Mouse (Mus musculus) liver, embryonic 12.5 days (tissue): ENCODE measurements around the gene Nrxn3. TPM values are rescaled to one million over a fixed set of nuclear protein-coding genes. Genes with fewer than 3 reads are reported as not detected.

Source experiments
- ATAC-seq: fragments of 200-750 bp; cut with Nextera tagmentation; 2 replicates; pipeline ENCODE4 v1.8.0; 2017; ENCODE audit warnings: moderate number of reproducible peaks, mild to moderate bottlenecking, moderate library complexity
- H3K27ac ChIP-seq: fragments of 300-500 bp; sonication (generic); 2 replicates; pipeline ENCODE4 v1.5.1; 2016; ENCODE audit warnings: mild to moderate bottlenecking
- H3K27me3 ChIP-seq: fragments of 300-500 bp; sonication (generic); replicated peaks from 2 replicates; pipeline ENCODE4 v1.6.1; 2016; ENCODE audit warnings: mild to moderate bottlenecking, moderate library complexity
- H3K36me3 ChIP-seq: fragments of 300-500 bp; sonication (generic); 2 replicates; pipeline ENCODE4 v1.6.1; 2016; ENCODE audit warnings: mild to moderate bottlenecking, moderate library complexity
- H3K4me1 ChIP-seq: fragments of 300-500 bp; sonication (generic); 2 replicates; pipeline ENCODE4 v1.6.1; 2016
- H3K4me2 ChIP-seq: fragments of 300-500 bp; sonication (generic); 2 replicates; pipeline ENCODE4 v1.6.1; 2016; ENCODE audit warnings: mild to moderate bottlenecking, moderate library complexity
- H3K4me3 ChIP-seq: fragments of 300-500 bp; sonication (generic); 2 replicates; pipeline ENCODE4 v1.5.1; 2016; ENCODE audit warnings: mild to moderate bottlenecking, moderate library complexity
- H3K9ac ChIP-seq: fragments of 300-500 bp; sonication (generic); 2 replicates; pipeline ENCODE4 v1.6.1; 2016; ENCODE audit warnings: mild to moderate bottlenecking, moderate library complexity
- H3K9me3 ChIP-seq: fragments of 300-500 bp; sonication (generic); replicated peaks from 2 replicates; pipeline ENCODE4 v1.6.1; 2016; ENCODE audit warnings: mild to moderate bottlenecking, moderate library complexity
- WGBS: fragments of 180-500 bp; shearing (Covaris S2); methylation state at CpG from one replicate; pipeline ENCODE4 v1.1.7; 2016; ENCODE audit not compliant: insufficient replicate concordance; 5-methylcytosine and 5-hydroxymethylcytosine counted together
- polyA plus RNA-seq: library from polyadenylated mRNA; unstranded; fragments of >200 nt; fragmentation: Nextera tagmentation; extraction: Ambion mirVana; gene quantifications from 2 replicates; pipeline ENCODE4 v1.2.1, GENCODE M21; 2016

The Nrxn3 gene
- polyA plus RNA-seq, 1 experiment from 2014 or later, result 1.4 TPM

DNA sequence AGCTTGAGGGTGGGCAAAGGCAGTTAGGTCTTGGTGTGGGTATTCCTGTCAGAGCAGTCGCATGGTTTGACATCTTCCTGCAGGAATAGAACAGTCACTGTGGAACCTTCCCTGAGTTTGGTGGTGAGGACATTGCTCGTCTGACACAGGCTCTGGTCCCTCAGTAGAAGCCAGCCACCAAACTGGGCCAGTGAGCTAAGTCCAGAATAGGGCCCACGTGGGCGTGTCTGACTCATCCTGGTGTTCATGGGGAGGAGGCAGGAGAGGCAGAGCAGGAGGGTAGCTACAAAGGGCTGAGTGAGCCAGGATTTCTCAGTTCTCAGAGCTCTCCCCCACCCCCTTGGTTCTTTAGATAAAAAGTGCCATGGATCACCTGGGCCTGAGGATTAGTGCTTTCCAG, 15.9 kb downstream of the Nrxn3 start:
- ATAC-seq, result no peak

DNA sequence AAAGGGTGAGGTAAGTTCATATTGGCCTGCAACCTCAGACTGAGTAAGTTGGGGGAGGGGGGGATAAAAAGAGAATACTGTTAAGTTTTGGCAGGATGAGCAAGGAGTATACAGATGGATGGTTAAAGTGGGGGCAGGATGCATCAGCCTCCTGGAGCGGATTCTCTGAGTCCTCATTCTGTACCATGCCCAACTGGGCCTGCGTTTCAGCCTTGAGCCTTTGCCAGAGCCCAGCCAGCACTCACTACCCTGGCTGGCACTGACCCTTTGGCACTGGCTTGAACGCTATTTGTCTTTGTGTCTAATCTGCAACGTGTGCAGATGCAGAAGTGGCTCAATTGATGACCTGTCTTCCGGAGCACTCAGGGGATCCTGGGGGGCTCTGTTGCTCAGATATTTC, 24.1 kb downstream of the Nrxn3 start:
- WGBS, result 60% methylated on average over 5 of the region's 5 CpGs
- Histone ChIP-seq H3K4me1 (no peaks in the 10 kb centered on the region), H3K36me3 (no peaks in the 10 kb centered on the region), H3K9me3 (no peaks in the 10 kb centered on the region), H3K9ac (no peak overlapping the region), H3K27ac (no peak overlapping the region), H3K4me3 (no peak overlapping the region), H3K27me3 (no peaks in the 10 kb centered on the region), H3K4me2 (no peak overlapping the region)
- no peak for ATAC-seq

More for the DNA sequence above, 15.9 kb downstream of the Nrxn3 start:
- no peak overlapping the region for H3K27ac ChIP-seq
- no peaks in the 10 kb centered on the region for H3K4me1 ChIP-seq
- H3K4me2 ChIP-seq, result no peak overlapping the region
- no peaks in the 10 kb centered on the region for H3K27me3 ChIP-seq
- H3K4me3 ChIP-seq, result no peak overlapping the region
- no peaks in the 10 kb centered on the region for H3K9me3 ChIP-seq
- 49% methylated on average over 4 of the region's 4 CpGs for WGBS
- H3K36me3 ChIP-seq, result no peaks in the 10 kb centered on the region
- no peak overlapping the region for H3K9ac ChIP-seq

GRCm38 (mm10) chr12:88764791-88765190, 42.1 kb downstream of the Nrxn3 start:
- Histone ChIP-seq H3K4me3 (no peak overlapping the region), H3K36me3 (no peaks in the 10 kb centered on the region), H3K9me3 (no peaks in the 10 kb centered on the region), H3K27me3 (no peaks in the 10 kb centered on the region), H3K27ac (no peak overlapping the region), H3K4me2 (no peak overlapping the region), H3K9ac (no peak overlapping the region), H3K4me1 (no peaks in the 10 kb centered on the region)
- no peak for ATAC-seq
- WGBS, result 62% methylated on average over 2 of the region's 2 CpGs

- no peak for ATAC-seq
- no peak overlapping the region for H3K27ac ChIP-seq
- no peaks in the 10 kb centered on the region for H3K36me3 ChIP-seq
- H3K9ac ChIP-seq, result no peak overlapping the region
- 65% methylated on average over 2 of the region's 2 CpGs for WGBS
- H3K4me3 ChIP-seq, result no peak overlapping the region
- no peaks in the 10 kb centered on the region for H3K9me3 ChIP-seq
- no peaks in the 10 kb centered on the region for H3K4me1 ChIP-seq
- no peak overlapping the region for H3K4me2 ChIP-seq
- H3K27me3 ChIP-seq, result no peaks in the 10 kb centered on the region
Measured at GRCm38 (mm10) chr12:88774666-88775065, 52.0 kb downstream of the Nrxn3 start.

- H3K9ac ChIP-seq, result no peak overlapping the region
- no peak overlapping the region for H3K4me2 ChIP-seq
- H3K9me3 ChIP-seq, result no peaks in the 10 kb centered on the region
- H3K36me3 ChIP-seq, result no peaks in the 10 kb centered on the region
- no peak for ATAC-seq
- 47% methylated on average over 1 of the region's 1 CpGs for WGBS
- H3K27ac ChIP-seq, result no peak overlapping the region
- H3K27me3 ChIP-seq, result no peaks in the 10 kb centered on the region
- H3K4me3 ChIP-seq, result no peak overlapping the region
- no peaks in the 10 kb centered on the region for H3K4me1 ChIP-seq
Measured at GRCm38 (mm10) chr12:88778036-88778435, 55.4 kb downstream of the Nrxn3 start.

- Histone ChIP-seq H3K27me3 (no peaks in the 10 kb centered on the region), H3K9ac (no peak overlapping the region), H3K36me3 (no peaks in the 10 kb centered on the region), H3K27ac (no peak overlapping the region), H3K9me3 (no peaks in the 10 kb centered on the region), H3K4me1 (no peaks in the 10 kb centered on the region), H3K4me3 (no peak overlapping the region), H3K4me2 (no peak overlapping the region)
- 59% methylated on average over 10 of the region's 10 CpGs for WGBS
- no peak for ATAC-seq
Measured at GRCm38 (mm10) chr12:88784199-88785147, 61.8 kb downstream of the Nrxn3 start.

- no peak overlapping the region for H3K4me3 ChIP-seq
- H3K9ac ChIP-seq, result no peak overlapping the region
- no peaks in the 10 kb centered on the region for H3K4me1 ChIP-seq
- WGBS, result 72% methylated on average over 1 of the region's 1 CpGs
- H3K27ac ChIP-seq, result no peak overlapping the region
- H3K4me2 ChIP-seq, result no peak overlapping the region
- H3K27me3 ChIP-seq, result no peaks in the 10 kb centered on the region
- H3K9me3 ChIP-seq, result no peaks in the 10 kb centered on the region
- ATAC-seq, result peak; percentile 71
- H3K36me3 ChIP-seq, result no peaks in the 10 kb centered on the region
Measured at GRCm38 (mm10) chr12:88793314-88793713, 70.6 kb downstream of the Nrxn3 start.

GRCm38 (mm10) chr12:88800990-88801655, 78.4 kb downstream of the Nrxn3 start:
- no peak overlapping the region for H3K4me3 ChIP-seq
- H3K36me3 ChIP-seq, result no peaks in the 10 kb centered on the region
- H3K9me3 ChIP-seq, result no peaks in the 10 kb centered on the region
- ATAC-seq, result no peak
- WGBS, result 25% methylated on average over 6 of the region's 6 CpGs
- H3K4me1 ChIP-seq, result 0 out of 2 replicates have a peak, but pooled peaks cover 6% of the 10 kb centered on the region
- H3K27me3 ChIP-seq, result no peaks in the 10 kb centered on the region
- H3K9ac ChIP-seq, result no peak overlapping the region
- H3K27ac ChIP-seq, result no peak overlapping the region
- H3K4me2 ChIP-seq, result no peak overlapping the region

GRCm38 (mm10) chr12:88801656-88802007, 79.0 kb downstream of the Nrxn3 start:
- no peaks in the 10 kb centered on the region for H3K27me3 ChIP-seq
- no peak overlapping the region for H3K4me2 ChIP-seq
- no peak for ATAC-seq
- no peaks in the 10 kb centered on the region for H3K36me3 ChIP-seq
- H3K9ac ChIP-seq, result no peak overlapping the region
- H3K9me3 ChIP-seq, result no peaks in the 10 kb centered on the region
- H3K27ac ChIP-seq, result no peak overlapping the region
- no peak overlapping the region for H3K4me3 ChIP-seq
- 47% methylated on average over 1 of the region's 1 CpGs for WGBS
- H3K4me1 ChIP-seq, result 0 out of 2 replicates have a peak, but pooled peaks cover 6% of the 10 kb centered on the region

- no peak overlapping the region for H3K4me3 ChIP-seq
- no peak overlapping the region for H3K4me2 ChIP-seq
- 0 out of 2 replicates have a peak, but pooled peaks cover 4% of the 10 kb centered on the region for H3K4me1 ChIP-seq
- H3K9ac ChIP-seq, result no peak overlapping the region
- H3K9me3 ChIP-seq, result no peaks in the 10 kb centered on the region
- WGBS, result 69% methylated on average over 1 of the region's 1 CpGs
- no peak for ATAC-seq
- H3K27ac ChIP-seq, result no peak overlapping the region
- no peaks in the 10 kb centered on the region for H3K27me3 ChIP-seq
- no peaks in the 10 kb centered on the region for H3K36me3 ChIP-seq
Measured at GRCm38 (mm10) chr12:88808947-88809346, 86.3 kb downstream of the Nrxn3 start.

DNA sequence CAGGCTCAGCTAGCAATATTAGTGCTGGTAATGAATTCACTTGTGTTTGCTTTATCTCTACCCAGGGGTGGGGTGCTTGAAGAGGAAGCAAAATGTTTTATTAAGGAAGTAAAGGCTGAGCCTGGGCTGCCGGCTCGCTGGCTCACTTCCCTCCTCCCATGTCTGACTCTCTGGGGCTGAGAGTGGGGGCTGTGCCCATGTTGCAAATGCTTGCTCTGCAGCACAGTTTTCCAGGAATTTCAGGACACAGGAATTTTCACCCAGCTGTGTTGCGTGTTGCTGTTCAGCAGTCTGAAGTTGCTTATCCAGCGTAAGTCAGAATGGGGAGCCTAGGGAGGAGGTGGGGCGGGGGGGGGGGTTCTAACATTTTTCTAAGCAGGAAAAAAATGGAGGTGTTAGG, 89.5 kb downstream of the Nrxn3 start:
- no peak for ATAC-seq

DNA sequence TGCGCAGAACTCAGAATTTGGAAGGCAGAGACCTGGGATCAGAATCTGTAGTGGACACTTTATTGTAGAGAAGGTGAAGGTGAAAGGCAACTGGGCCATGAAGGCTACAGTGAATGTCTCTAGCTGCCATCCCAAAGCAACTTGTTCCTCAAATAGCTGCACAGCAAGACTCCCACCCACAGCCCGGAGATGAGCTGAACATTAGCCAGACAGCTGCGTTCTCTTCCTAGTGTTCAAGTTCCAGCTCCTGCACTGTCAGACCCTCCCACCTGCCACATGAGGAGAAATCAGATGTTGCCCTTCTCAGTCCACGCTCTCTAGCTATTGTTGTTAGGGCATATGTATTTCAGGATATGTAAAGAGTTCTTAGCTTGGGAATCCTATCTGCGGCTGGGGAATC, 94.2 kb downstream of the Nrxn3 start:
- Histone ChIP-seq H3K36me3 (no peaks in the 10 kb centered on the region), H3K4me2 (no peak overlapping the region), H3K27ac (no peak overlapping the region), H3K9me3 (no peaks in the 10 kb centered on the region), H3K27me3 (no peaks in the 10 kb centered on the region), H3K9ac (no peak overlapping the region), H3K4me1 (0 out of 2 replicates have a peak, but pooled peaks cover 4% of the 10 kb centered on the region), H3K4me3 (no peak overlapping the region)
- ATAC-seq, result no peak
- 75% methylated on average over 5 of the region's 5 CpGs for WGBS

More for the DNA sequence above, 89.5 kb downstream of the Nrxn3 start:
- Histone ChIP-seq H3K4me1 (0 out of 2 replicates have a peak, but pooled peaks cover 4% of the 10 kb centered on the region), H3K27me3 (no peaks in the 10 kb centered on the region), H3K27ac (no peak overlapping the region), H3K36me3 (no peaks in the 10 kb centered on the region), H3K4me3 (no peak overlapping the region), H3K9ac (no peak overlapping the region), H3K4me2 (no peak overlapping the region), H3K9me3 (no peaks in the 10 kb centered on the region)
- 31% methylated on average over 5 of the region's 5 CpGs for WGBS
